Mouse (Mus musculus): ENCODE measurements around the gene Magi1. TPM values are rescaled to one million over a fixed set of nuclear protein-coding genes. Genes with fewer than 3 reads are reported as not detected.

Magi1 gene
- total and polyA plus RNA-seq, 2 experiments from 2014 or later: 27.6 to 45.4 TPM

- 78% methylated on average over 5 of the region's 5 CpGs for WGBS
- Histone ChIP-seq H3K36me3 (ENCODE audit: insufficient read depth, low read length) (no peaks in the 10 kb centered on the region), H3K4me2 (ENCODE audit: low read depth, low read length, poor library complexity, severe bottlenecking) (no peak overlapping the region), H3K4me1 (ENCODE audit: insufficient read depth, low read length) (0 out of 2 replicates have a peak, but pooled peaks cover 3% of the 10 kb centered on the region), H3K4me3 (ENCODE audit: low read depth, low read length) (no peak overlapping the region), H3K27me3 (ENCODE audit: insufficient read depth, low read length) (no peaks in the 10 kb centered on the region), H3K9me3 (ENCODE audit: low read length) (no peaks in the 10 kb centered on the region), H3K27ac (ENCODE audit: low read depth, low read length) (no peak overlapping the region), H3K9ac (replicated peaks; ENCODE audit: low read length, poor library complexity, severe bottlenecking) (no peak overlapping the region)
- no peak for ATAC-seq (ENCODE audit: low FRiP score)
- DNase-seq (ENCODE audit: low spot score): no peak
- no peak for TF ChIP-seq CTCF (IDR thresholded peaks at IDR 0.05)
Measured at GRCm38 (mm10) chr6:93770283-93771025, 513.3 kb downstream of the Magi1 start.

DNA sequence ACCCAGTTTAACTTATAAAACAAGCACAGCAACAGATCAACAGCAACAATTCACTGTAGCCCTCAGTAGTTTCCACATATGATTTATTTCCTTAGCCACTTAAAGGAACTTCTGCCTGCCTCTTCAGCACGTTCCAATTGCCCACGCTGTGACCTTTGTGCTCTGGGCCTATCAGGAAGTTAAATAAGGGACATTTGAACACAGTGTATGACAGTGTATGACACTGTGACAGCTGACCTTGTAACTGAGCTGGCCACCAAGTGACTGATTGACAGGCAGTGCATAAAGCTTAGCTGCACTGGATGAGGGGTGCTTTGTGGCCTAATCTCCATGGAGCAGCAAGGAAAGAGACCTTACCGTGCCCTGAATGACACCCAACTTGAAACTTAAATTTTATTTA, 525.6 kb downstream of the Magi1 start:
- H3K4me1 ChIP-seq (ENCODE audit: insufficient read depth, low read length): no peaks in the 10 kb centered on the region; the same call in 1 of the 2 replicates
- WGBS: 61% methylated on average over 3 of the region's 3 CpGs
- no peak overlapping the region for H3K9ac ChIP-seq (replicated peaks; ENCODE audit: low read length, poor library complexity, severe bottlenecking)
- peak overlapping the region; percentile 19; the same call in 1 of the 2 replicates for H3K27ac ChIP-seq (ENCODE audit: low read depth, low read length)
- H3K9me3 ChIP-seq (ENCODE audit: low read length): no peaks in the 10 kb centered on the region
- ATAC-seq (ENCODE audit: low FRiP score) (no peak), DNase-seq (ENCODE audit: low spot score) (no peak)
- H3K4me2 ChIP-seq (ENCODE audit: low read depth, low read length, poor library complexity, severe bottlenecking): no peak overlapping the region
- no peaks in the 10 kb centered on the region for H3K27me3 ChIP-seq (ENCODE audit: insufficient read depth, low read length)
- H3K36me3 ChIP-seq (ENCODE audit: insufficient read depth, low read length): peaks cover 10% of the 10 kb centered on the region; the same call in 1 of the 2 replicates
- H3K4me3 ChIP-seq (ENCODE audit: low read depth, low read length): no peak overlapping the region
- TF ChIP-seq CTCF (IDR thresholded peaks at IDR 0.05): no peak

DNA sequence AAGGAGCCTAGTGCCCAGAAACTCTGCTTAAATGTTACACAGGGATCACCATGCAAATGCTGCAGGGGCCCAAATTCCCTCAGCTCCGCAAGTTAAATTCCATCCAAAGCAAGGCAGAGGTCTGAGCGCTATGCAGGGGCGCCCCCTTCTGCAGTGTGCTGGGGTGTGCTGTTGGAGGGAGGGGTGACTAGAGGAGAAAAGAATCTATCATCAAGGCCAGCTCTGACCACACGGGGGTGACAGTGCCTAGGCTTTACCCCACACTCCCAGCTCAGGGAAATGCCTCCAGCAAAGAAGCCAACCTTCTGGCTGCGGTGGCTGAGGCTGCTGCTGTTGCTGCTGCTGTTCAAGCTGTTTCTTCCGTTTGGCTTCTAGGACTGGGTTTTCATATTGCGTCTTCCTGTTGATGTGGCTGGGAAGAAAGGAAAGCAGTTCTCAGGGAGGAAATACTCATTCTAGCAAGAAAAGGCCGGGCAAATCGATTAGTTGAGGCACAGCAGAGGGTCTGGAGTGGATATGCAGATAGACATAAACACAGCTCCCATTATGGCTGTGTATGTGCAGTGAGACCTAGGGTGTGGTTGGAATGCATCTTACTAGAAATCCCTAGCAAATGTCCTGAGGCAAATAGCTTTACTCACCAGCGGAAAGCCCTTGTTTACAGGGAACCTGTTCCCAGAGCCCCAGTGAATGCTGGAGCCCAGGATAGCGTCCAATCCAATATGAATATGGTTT, 526.2 kb downstream of the Magi1 start:
- Histone ChIP-seq H3K9ac (replicated peaks; ENCODE audit: low read length, poor library complexity, severe bottlenecking) (no peak overlapping the region), H3K27me3 (ENCODE audit: insufficient read depth, low read length) (no peaks in the 10 kb centered on the region), H3K27ac (ENCODE audit: low read depth, low read length) (peak overlapping the region; percentile 19; the same call in 1 of the 2 replicates), H3K4me1 (ENCODE audit: insufficient read depth, low read length) (no peaks in the 10 kb centered on the region; the same call in 1 of the 2 replicates), H3K4me2 (ENCODE audit: low read depth, low read length, poor library complexity, severe bottlenecking) (no peak overlapping the region), H3K36me3 (ENCODE audit: insufficient read depth, low read length) (peaks cover 12% of the 10 kb centered on the region; the same call in 1 of the 2 replicates), H3K9me3 (ENCODE audit: low read length) (no peaks in the 10 kb centered on the region), H3K4me3 (ENCODE audit: low read depth, low read length) (no peak overlapping the region)
- peak; percentile 94 for TF ChIP-seq CTCF (IDR thresholded peaks at IDR 0.05)
- DNase-seq (ENCODE audit: low spot score) (peak; percentile 95), ATAC-seq (ENCODE audit: low FRiP score) (peak; percentile 91)
- 28% methylated on average over 11 of the region's 11 CpGs for WGBS

DNA sequence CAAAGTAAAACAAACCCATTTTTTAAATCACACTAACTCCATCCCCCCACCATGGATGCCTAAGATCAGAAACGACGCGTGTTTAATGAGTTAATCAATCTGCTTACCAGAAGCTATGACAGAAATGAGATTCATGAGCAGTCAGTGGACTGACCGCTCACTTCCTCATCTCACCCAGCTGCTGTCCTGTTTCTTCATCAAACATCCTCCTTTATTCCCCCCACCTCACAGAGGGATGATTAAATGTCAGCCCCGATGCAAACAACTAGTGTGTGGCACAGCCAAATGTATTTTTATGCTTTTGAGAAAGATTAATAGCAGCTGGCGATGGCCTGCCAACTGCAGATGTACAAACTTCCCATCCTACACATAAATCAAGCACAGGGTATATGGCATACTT, 540.6 kb downstream of the Magi1 start:
- DNase-seq (ENCODE audit: low spot score): no peak
- Histone ChIP-seq H3K4me1 (ENCODE audit: insufficient read depth, low read length) (no peaks in the 10 kb centered on the region), H3K9me3 (ENCODE audit: low read length) (no peaks in the 10 kb centered on the region), H3K27me3 (ENCODE audit: insufficient read depth, low read length) (no peaks in the 10 kb centered on the region), H3K4me2 (ENCODE audit: low read depth, low read length, poor library complexity, severe bottlenecking) (no peak overlapping the region), H3K4me3 (ENCODE audit: low read depth, low read length) (no peak overlapping the region), H3K27ac (ENCODE audit: low read depth, low read length) (no peak overlapping the region), H3K9ac (replicated peaks; ENCODE audit: low read length, poor library complexity, severe bottlenecking) (no peak overlapping the region), H3K36me3 (ENCODE audit: insufficient read depth, low read length) (peaks cover 23% of the 10 kb centered on the region)
- 75% methylated on average over 6 of the region's 6 CpGs for WGBS
- TF ChIP-seq CTCF (IDR thresholded peaks at IDR 0.05): no peak
- ATAC-seq (ENCODE audit: low FRiP score): no peak

- no peaks in the 10 kb centered on the region for H3K27me3 ChIP-seq (ENCODE audit: insufficient read depth, low read length)
- 85% methylated on average over 3 of the region's 3 CpGs for WGBS
- H3K4me3 ChIP-seq (ENCODE audit: low read depth, low read length): no peak overlapping the region
- no peaks in the 10 kb centered on the region for H3K9me3 ChIP-seq (ENCODE audit: low read length)
- ATAC-seq (ENCODE audit: low FRiP score) (no peak), DNase-seq (ENCODE audit: low spot score) (no peak)
- H3K36me3 ChIP-seq (ENCODE audit: insufficient read depth, low read length): peaks cover 6% of the 10 kb centered on the region
- no peaks in the 10 kb centered on the region for H3K4me1 ChIP-seq (ENCODE audit: insufficient read depth, low read length)
- no peak overlapping the region for H3K4me2 ChIP-seq (ENCODE audit: low read depth, low read length, poor library complexity, severe bottlenecking)
- no peak for TF ChIP-seq CTCF (IDR thresholded peaks at IDR 0.05)
- H3K27ac ChIP-seq (ENCODE audit: low read depth, low read length): no peak overlapping the region
- no peak overlapping the region for H3K9ac ChIP-seq (replicated peaks; ENCODE audit: low read length, poor library complexity, severe bottlenecking)
Measured at GRCm38 (mm10) chr6:93739786-93740185, 543.9 kb downstream of the Magi1 start.

DNA sequence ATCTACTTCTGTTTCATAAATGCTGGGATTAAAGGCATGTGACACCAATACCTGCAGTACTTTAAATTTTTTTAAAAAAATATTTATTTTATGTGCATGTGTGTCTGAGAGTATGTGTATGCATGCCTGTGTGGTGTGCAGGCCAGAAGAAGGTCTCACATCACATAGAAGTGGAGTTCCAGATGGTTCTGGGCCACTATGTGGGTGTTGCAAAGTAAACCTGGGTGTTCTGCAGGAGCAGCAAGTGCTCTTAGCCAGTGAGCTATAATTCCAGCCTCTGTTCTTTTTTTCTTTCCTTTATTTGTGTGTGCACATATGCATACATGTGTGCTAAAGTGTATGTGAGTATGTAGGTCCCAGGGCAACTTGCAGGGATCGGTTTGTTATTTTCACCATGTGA, 546.6 kb downstream of the Magi1 start:
- no peak for TF ChIP-seq CTCF (IDR thresholded peaks at IDR 0.05)
- Histone ChIP-seq H3K36me3 (ENCODE audit: insufficient read depth, low read length) (no peaks in the 10 kb centered on the region; the same call in 1 of the 2 replicates), H3K4me3 (ENCODE audit: low read depth, low read length) (no peak overlapping the region), H3K9me3 (ENCODE audit: low read length) (no peaks in the 10 kb centered on the region), H3K27me3 (ENCODE audit: insufficient read depth, low read length) (no peaks in the 10 kb centered on the region), H3K9ac (replicated peaks; ENCODE audit: low read length, poor library complexity, severe bottlenecking) (no peak overlapping the region), H3K4me2 (ENCODE audit: low read depth, low read length, poor library complexity, severe bottlenecking) (no peak overlapping the region), H3K27ac (ENCODE audit: low read depth, low read length) (no peak overlapping the region), H3K4me1 (ENCODE audit: insufficient read depth, low read length) (no peaks in the 10 kb centered on the region)
- ATAC-seq (ENCODE audit: low FRiP score) (no peak), DNase-seq (ENCODE audit: low spot score) (no peak)
- 100% methylated on average over 1 of the region's 1 CpGs for WGBS

Measured in midbrain, postnatal 0 days (tissue).